Mouse (Mus musculus) thymus, postnatal 14 days (tissue): ENCODE results near the gene Rpl6.
"Not testable (repeated sequence)": the region's sequence is repeated elsewhere in the genome, so short reads cannot be mapped to it uniquely, and the experiment has no call there.

Experiments
- DNase-seq: peaks from one replicate; pipeline ENCODE4 v3.0.0; 2021

The Rpl6 gene

DNA sequence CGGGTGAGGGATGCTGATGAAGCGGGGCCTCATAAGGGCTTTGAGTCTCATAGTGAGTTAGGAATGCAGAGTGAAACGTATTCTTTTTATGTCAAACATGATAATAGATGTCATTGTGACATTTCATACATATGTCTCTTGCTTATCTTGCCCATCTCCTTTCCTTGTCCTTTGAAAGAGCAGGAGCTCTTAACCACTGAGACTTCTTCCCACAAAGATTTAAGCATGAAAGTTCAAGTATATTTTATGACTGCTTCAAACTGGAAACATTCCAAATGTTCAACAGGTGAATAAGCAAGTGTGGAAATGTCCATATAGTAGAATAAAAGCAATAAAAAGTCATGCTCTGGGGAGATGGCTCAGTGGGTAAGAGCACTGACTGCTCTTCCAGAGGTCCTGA, 22.1 kb downstream of the Rpl6 start:
- no peak for DNase-seq

DNA sequence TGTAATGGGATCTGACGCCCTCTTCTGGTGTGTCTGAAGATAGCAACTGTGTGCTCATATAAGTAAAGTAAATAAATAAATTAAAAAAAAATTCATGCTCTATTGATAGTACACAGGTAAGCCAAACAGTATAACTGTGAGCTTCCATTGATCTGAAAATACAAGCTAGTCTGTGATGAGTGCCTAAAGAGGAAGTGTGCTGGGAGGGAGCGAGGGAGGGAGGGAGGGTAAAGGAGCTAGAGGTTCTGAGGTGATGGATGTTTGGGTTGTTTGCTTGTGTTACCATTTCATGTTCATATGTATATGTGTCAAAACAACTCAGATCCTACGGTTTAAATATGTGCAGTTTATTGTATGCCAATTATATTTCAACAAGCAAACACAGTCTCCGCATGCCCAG, 22.6 kb downstream of the Rpl6 start:
- DNase-seq = no peak

DNA sequence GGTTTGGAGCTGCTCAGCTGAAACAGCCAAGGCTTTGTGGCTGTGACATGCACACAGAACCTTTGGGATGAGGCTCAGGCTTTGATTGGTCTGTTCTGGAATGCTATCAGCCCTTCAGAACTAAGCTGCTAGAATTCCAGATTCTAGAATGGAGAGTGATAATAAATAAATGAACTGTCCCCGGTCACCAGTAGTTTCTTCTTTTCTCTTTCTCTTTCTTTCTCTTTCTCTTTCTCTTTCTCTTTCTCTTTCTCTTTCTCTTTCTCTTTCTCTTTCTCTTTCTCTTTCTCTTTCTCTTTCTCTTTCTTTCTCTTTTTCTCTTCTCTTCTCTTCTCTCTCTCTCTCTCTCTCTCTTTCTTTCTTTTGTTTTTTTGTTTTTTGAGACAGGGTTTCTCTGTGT, 23.0 kb downstream of the Rpl6 start:
- not testable (repeated sequence) for DNase-seq

DNA sequence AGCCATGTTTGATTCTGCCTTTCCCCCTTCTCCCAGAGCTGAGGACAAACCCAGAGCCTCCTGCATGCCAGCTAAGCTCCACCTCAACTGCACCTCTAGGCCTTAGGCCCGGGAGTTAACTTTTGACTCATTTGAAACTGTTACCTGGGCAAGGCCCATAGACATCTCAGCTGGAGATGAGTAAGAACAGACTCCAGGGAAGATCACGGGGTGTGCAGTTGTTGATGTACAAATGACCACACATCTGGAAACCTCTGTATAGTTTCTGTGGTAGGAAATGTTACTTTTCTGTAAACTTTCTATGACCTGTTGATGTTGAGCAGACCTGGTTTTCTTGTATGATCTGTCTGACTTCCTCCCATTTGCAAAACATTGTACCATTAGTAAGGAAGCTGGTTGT, 24.9 kb downstream of the Rpl6 start:
- no peak for DNase-seq

DNA sequence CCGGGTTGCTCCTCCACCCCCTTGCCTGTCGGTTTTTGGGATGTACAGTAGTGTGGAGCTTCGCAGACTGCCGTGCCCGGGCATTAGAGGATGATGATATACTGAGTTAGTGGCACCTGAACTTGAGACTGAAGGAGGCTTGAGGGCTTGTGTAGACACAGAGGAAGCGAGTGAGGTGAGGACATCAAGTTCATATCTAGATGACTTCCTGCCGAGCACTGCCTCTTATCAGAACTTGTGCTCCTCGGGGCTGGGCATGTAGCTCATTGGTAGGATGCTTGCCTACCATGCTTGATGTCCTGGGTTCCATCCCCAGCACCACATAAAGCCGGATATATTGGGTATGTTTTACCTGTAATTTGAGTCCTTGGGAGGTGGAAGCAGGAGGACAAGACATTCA, 26.5 kb downstream of the Rpl6 start:
- no peak for DNase-seq

DNA sequence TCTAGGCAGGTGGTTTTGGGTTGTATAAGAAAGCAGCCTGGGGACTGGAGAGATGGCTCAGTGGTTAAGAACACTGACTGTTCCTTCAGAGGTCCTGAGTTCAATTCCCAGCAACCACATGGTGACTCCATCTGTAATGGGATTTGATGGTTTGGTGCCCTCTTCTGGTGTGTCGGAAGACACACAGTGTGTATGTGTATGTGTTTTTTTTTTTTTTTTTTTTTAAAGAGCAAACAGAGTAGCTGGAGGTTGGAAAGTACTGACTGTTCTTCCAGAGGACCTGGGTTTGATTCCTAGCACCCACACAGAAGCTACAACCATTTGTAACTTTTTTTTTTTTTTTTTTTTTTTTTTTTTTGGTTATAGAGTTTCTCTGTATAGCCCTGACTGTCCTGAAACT, 28.5 kb downstream of the Rpl6 start:
- DNase-seq = no peak

DNA sequence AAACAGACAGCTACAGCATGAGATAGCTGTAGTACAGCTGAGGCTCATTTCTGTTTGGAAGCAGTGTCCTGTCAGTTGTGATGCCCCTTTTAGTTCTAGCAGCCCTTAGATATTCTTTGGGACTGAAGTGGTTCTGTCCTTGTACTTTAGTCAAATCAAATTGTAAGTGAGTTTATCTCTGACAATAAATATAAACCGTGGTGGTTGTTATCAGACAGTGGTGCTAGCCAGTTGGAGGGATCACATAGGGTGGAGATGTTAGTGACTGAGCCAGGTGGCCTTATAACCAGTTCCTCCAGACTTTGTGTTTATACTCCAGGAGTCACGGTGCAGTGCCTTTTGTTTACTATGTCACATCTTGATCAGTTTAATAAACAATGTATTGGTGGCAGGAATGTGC, 29.4 kb downstream of the Rpl6 start:
- no peak for DNase-seq

DNA sequence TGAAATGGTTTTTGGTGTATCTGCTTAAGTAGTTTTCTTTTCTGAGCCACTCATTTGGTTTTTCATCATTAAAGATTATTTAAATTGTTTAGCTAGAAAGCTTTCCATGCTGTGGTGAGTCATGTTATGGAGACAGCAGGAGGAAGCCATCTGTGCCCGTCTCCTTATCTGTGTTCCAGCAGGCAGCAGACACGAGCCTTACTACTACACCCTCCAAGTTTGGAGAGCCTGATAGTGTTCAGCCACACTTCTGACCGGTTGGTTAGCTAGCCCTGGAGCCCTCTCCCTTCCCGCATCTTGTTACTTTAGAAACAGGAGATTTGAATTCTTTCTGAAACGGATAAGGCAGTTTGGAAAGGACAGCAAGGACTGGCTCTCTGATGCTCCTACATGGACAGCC, 31.9 kb downstream of the Rpl6 start:
- no peak for DNase-seq

DNA sequence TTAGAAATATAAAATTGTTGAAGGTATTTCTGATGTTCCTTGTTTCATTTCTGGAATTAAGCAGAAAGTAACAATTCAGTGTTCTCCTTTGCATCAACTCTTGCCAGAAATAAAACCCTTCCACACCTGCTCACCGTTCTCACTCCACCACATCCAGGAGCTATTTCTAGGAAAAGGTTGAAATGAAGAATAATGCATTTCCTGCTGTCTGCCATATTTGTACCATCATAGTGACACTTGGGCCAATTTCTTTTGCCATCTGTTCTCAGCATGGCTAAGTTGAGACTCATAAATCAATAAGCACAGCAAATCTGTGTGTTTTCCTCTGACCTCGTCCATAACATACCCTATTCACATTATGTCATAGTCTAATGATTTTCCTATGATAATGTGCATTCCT, 33.9 kb downstream of the Rpl6 start:
- no peak for DNase-seq

DNA sequence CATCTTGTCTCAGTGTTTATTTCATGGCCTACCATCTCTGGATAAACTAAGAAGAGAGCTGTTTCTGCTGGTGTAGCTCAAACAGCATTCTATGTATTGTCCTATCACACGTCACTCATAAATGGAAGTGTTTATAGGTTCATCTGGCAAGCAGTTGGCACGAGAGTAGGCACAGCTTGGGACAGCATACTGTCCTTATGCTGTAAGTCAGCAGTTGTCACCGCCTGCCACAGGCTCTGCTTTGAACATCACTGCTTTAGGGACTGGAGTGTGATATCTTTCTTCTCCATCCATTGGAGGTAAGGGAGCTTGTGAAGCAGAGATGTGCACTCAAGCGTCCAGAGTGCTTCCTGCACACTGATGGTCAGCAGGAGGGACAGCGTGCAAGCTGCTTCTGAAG, 35.6 kb downstream of the Rpl6 start:
- no peak for DNase-seq

DNA sequence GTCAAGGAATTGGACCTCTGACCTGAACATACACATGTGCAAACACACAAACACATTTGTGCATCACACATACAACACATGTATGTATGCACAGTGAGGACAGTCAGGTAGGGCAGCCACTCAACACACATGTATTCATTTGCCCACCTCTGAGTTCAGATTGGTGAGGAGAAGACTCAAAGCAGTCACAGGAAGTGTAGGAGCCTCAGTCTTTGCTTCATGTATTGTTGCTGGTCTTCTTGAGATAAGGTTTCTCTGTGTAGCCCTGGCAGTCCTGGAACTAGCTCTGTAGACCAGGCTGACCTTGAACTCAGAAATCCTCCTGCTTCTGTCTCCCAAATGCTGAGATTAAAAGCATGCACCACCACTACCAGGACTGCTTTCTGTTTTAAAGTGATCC, 36.9 kb downstream of the Rpl6 start:
- no peak for DNase-seq

DNA sequence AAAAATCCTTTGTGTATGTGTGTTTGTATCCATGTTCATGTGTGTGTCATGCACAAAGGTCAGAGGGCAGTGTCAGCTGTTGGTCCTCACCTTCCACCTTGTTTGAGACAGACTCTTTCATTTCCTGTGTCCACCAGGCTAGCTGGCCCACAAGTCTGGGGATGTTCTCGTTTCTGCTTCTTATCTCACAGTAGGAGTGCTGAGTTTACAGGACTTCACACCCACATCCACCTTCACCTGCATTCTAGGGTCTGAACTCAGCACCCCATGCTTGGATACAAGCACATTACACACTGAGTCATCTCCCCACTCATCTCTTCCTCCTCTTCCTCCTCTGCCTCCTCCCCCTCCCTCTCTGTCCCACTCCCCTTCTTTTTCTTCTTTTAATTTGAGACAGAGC, 38.0 kb downstream of the Rpl6 start:
- DNase-seq = no peak

DNA sequence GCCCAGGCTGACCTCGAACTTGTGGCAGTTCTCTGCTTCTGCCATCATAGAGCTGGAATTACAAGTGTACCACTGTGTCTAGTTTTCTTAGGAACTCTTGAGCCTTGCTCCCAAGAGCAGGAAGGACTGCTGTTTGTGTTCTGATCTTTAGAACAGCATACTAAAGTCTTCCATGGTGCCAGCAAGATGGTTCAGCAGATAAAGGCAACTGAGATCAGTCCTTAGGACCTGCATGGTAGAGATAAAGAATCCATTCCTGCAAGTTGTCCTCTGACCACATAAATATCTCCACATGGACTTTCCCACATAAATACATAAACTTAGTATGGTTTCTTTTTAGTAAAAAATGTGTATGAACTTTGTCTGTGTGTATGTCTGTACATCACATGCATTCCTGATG, 38.4 kb downstream of the Rpl6 start:
- no peak for DNase-seq

DNA sequence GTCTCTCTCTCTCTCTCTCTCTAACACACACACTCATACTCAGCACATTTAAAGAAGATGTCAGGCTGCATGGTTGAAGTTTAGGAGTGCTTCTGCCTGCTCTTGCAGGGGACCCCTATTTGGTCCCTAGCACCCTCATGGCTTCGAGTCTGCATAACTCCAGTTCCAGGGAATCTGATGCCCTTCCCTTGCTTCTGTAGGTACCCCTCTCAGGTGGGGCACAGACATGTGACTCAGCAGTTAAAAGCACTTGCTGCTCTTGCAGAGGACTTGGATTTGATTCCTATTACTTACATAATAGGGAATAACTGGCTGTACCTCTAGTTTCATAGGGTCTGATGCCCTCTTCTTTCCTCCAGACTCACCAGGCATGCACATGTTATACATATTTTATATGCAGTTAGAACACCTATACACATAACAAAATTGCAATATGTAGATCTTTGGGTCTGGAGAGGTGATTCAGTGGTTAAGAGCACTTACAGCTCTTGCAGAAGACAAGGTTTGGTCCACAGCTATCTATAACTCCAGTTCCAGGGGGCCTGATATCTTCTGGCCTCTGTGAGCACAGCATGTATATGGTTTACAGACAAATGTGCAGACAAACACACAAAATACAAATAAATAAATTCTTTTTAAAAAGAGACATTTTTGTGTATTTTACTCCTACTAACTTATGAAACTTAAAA, 39.5 kb downstream of the Rpl6 start:
- DNase-seq = no peak

DNA sequence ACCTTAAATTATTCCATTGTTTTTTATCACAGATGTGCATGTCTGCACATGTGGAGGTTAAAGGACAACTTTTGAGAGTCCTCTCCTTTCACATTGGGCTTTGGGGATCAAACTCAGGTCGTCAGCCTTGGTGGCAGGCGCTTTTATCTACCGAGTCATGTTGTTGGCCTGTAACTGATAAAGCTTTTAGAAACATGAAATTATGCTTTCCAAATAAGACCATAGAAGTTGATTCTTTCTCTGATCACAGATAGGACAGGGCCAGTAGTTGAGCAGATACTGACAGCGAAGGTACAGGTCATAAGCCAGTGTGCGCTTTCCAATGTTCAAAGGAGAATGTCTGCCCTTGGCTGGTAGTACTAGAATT, 40.1 kb downstream of the Rpl6 start:
- DNase-seq = no peak

DNA sequence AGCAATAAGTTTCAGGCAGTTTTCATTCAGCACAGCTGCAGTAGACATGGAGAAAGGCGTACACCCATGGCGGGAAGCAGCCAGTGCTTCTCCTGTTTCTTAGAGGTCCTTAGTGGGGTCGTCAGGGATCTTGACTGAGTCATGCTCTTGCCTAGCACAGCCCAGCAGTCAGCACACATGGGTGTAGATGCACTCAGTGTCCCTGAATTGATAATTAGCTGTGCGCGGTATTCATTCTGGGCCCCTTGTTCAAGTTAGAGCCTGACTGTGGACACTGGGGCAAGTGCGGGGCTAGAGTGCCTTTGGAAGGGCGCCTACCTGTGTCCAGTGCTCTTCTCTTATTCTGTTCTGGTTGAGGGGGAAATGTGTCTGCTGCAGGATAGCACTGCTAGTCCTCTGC, 40.9 kb downstream of the Rpl6 start:
- DNase-seq = no peak

DNA sequence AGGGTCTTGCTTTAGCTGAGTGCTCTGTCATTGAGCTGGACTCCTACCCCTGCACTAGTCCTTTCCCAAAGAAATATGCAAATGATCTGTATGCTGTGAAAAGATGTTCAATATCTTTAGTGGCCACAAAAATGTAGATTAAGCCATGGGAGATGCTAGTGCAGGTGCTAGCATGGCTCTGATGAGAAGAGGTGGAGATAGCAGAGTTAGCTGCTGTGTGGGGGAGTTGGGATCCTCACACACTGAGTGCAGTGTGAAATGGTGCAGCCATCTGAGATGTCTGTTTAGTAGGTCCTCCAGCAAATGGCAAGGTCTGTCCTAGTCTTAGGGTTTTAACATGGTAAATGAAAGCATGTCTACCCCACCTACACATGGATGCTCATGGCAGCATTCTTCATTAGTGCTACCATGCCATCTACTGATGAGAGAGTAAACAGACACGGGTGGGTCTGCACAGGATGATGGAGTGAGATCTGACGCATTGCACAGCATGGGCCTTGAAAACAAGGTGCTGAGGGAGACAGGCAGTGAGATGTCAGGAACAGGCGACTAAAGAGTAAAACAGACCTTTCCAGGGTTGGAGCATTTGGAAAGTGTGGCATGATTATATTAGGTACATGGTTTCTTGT, 44.6 kb downstream of the Rpl6 start:
- no peak for DNase-seq

DNA sequence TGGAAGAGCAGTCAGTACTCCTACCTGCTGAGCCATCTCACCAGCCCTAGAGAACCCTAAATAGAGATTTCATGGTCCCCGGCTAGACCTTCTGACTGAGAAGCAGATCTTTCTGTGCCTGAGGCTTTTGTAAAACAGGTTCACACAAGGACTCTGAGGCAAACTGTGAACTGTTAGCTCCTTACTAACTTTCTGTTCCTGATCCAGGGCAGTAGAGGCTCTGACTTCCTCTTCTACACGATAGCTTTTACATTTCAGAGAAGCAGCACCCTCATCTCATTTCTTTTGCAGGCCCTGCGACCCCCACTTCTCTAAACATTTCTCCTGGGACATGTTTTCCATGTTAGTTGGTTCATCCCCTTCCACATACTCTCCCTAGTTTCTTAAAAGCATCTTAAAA, 45.4 kb downstream of the Rpl6 start:
- no peak for DNase-seq

DNA sequence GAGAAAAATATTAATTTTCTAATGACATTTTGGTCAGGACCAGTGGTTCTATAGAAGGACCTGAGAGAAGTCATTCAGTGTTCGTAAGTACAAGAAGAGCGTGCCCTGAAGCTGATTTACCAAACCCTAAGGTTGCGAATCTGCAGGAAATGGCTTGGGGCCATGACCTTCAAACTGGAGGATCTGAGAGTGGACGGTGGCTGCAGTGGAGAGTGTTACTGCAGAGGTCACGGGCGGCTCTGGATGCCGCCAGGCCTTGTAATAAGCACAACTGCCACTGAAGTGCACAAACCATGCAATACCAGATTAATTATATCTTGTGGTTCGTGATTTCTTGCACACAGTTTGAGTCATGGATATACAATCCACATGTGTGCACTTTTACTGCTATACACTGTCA, 47.5 kb downstream of the Rpl6 start:
- DNase-seq = no peak

DNA sequence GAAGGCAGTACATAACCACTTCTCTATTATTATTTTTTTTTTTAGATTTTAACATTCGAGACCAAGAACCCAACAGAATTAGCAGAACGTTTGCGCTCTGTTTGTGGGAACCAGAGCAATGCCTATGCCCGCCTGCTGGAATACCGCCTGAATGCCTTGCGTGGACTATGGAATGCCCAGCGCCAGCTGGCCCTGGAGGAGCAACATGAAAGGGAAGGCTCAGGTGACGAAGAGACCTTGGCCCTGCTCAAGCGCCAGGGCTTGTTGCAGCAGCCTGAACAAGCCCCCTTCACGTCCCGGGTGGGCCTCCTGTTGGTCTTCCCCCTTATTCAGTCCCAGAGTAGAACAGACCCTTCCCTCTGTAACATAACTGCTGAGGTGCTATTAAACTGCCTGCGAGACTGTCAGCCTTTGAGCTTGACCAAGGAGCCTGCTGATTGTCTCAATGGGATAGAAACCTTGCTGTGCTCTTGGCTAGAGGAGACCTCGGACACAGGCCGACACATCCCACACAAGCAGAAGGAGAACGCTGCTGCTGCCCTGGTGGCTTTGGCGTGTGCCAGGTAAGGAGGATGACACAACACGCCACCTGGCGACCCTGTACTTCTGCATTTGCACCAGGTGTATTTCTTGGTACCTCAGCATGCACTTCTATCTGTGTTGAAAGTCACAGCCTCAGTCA, 49.7 kb downstream of the Rpl6 start:
- no peak for DNase-seq

DNA sequence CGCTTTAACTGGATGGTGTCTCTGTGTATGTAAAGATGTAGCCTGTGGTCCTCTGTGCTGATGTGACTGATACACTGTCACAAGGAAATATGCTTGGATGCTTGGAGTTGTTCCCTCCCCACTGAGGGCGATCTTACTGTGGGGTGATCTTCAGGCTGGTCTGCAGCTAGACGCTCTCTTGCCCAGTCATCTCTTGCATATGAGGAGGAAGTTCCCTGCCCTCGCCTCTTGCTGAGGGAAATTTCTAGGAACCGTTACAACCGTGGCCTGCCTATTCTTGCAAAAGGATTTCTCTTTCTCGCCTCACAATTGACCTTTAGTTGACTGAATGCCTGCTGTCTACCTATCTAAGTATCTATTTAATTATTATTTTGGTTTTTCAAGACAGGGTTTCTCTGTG, 50.7 kb downstream of the Rpl6 start:
- no peak for DNase-seq
